Mouse (Mus musculus): ENCODE measurements around the gene Gm28044.
"Not testable (repeated sequence)": the region's sequence is repeated elsewhere in the genome, so short reads cannot be mapped to it uniquely, and the experiment has no call there.

Gm28044 gene

DNA sequence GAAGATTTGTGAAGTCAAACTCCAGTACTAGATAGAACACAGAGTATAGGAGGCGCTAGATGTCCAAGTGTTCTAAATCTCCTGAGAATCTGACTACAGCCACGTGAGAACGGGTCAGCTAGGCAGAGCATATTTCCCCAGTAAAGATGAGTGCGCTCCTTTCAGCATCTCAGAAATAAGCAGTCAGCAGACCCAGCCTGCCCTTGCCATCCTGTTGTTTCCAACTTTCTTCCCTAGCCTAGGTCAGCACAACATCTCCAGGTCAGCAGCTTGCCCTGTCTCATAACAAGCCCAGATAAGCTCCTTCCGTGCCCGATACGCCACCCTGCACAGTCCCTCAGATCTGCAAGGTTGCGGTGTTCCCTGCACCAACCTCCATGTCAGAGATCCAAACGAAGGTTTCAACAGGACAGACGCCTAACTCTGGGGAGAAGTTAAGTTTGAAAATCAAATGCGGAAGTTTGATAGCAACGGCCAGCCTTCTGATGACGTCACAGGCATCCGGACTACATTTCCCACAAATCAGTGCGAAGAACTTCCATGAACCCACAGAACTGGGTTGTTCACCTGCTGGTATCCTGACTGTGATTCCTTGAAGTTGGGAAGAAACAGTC, at the start of gene Gm28044, which contains the start of gene Zfp953:
TSS of gene Gm28044 (minus strand) at position 406 of the 614 bp plus-strand sequence.
TSS of gene Zfp953 (minus strand) at position 475 of the 614 bp plus-strand sequence.
- peak; percentile 90 for DNase-seq (ENCODE audit: low read depth)

DNA sequence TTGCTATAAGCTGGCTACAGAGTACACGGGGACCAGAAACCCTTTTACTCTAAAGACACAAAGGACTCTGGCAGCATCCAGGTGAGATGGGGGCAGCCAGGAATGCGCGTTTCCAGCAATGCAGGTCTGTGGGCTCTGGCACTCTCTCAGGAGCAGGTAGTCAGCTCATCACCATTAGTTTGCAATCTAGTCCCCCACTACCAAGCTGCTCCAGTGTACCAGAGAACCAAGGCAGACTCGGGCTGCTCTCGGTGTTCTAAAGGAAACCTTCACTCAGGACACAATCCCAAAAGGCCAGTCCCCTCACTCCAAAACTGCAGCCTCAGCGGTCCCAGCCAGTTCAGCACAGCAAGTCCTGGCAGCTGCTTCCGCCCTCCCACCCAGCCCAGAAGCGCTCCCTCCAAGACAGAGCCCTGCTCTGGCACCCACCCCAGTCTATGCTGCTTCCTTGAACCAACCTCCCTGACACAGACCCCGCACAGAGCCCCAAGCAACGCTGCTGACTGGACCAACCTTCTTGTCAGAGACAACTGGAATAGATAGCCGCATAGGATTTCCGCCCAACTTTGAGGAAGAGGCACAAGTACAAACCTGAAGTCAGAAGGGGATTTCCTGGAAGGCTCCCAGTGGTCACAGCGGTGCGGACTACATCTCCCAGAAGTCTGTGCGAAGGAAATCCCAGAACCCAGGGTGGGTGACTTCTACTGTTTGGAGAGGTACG, 39.0 kb upstream of the Gm28044 start, which contains the start of gene Zfp429:
TSS of gene Zfp429 (minus strand) at position 637 of the 721 bp plus-strand sequence.
- peak; percentile 77 for DNase-seq (ENCODE audit: low read depth)

- DNase-seq (ENCODE audit: low read depth), result peak; percentile 46
Observed at GRCm38 (mm10) chr13:67376255-67376654, 15.9 kb upstream of the Gm28044 start.

DNA sequence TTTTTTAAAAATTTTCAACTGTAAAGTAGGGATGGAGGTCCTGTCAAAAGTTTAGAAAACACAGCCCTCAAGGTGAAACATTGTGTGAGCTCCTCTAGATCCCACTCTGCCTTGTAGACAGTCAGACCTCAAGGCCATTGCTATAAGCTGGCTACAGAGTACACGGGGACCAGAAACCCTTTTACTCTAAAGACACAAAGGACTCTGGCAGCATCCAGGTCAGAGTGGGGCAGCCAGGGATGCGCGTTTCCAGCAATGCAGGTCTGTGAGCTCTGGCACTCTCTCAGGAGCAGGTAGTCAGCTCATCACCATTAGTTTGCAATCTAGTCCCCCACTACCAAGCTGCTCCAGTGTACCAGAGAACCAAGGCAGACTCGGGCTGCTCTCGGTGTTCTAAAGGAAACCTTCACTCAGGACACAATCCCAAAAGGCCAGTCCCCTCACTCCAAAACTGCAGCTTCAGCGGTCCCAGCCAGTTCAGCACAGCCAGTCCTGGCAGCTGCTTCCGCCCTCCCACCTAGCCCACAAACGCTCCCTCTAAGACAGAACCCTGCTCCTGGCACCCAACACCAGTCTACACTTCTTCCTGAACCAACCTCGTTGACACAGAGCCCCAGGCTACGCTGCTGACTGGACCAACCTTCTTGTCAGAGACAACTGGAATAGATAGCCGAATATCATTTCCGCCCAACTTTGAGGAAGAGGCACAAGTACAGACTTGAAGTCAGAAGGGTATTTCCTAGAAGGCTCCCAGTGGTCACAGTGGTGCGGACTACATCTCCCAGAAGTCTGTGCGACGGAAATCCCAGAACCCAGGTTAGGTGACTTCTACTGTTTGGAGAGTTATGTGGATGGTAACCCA, 14.9 kb upstream of the Gm28044 start, which contains the start of the genes Gm28041 and Zfp456:
TSS of gene Gm28041 (minus strand) at position 684 of the 862 bp plus-strand sequence.
TSS of gene Zfp456 (minus strand) at position 761 of the 862 bp plus-strand sequence.
- DNase-seq (ENCODE audit: low read depth), result peak; percentile 91

DNA sequence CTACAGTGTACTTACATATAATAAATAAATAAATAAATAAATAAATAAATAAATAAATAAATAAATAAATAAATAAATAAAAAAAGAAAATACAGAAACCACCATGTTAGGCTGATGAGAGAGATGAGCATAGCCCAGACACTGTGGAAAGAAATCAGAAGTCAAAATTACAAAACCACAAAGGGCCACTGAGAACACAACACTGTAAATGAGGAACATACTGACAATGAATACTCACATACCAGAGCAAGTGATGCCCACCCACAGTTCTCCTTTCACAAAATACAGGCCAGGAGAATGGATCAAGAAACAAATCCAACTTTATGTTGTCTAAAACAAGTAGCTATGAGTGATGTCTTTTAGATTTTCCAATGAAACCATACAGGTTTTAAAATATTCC, 8.5 kb downstream of the Gm28044 start:
- no peak for DNase-seq (ENCODE audit: low read depth)

DNA sequence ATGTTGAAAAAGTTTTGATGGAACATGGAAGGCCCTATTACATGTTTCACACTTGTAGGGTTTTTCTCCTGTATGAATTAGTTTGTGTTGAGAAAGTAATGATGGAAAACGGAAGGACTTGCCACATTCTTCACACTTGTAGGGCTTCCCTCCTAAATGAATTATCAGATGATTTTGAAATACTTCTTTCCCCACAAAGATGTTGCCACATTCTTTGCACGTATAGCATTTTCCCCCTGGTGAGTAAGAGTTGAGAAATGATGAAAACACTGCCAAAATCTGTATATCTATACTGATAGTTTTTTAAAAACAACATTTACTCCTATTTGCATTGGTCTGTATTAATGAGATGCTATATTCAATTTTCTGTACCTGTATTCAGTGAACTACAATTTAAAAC, 16.9 kb downstream of the Gm28044 start:
- peak; percentile 69 for DNase-seq (ENCODE audit: low read depth)

DNA sequence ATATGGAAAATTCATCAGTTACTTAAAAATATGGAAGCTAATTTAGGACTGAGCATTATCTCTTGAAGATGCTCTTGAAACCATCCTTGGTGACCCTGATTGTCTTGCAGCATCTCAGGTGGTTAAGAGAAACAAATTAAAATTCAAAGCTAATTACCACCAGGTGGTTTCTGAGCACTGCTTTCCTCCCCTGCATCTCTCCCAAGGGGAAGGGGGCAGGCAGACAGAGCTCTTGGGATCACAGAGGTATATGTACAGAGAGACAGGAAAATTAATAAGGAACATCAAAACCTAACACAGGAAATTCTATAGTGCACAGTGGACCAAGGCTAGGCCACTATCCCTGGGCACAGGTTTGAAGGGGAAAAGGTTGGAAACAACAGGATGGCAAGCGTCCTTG, 27.5 kb downstream of the Gm28044 start:
- no peak for DNase-seq (ENCODE audit: low read depth)

- DNase-seq (ENCODE audit: low read depth), result peak; percentile 98
Observed at GRCm38 (mm10) chr13:67332019-67332724, 28.2 kb downstream of the Gm28044 start, which contains the start of gene Zfp595. Gene Zfp595, minus strand, starts transcription at chr13:67332570.

GRCm38 (mm10) chr13:67306718-67307117, 53.6 kb downstream of the Gm28044 start:
- no peak for DNase-seq (ENCODE audit: low read depth)

- peak; percentile 96 for DNase-seq (ENCODE audit: low read depth)
Observed at GRCm38 (mm10) chr13:67305822-67306672, 54.3 kb downstream of the Gm28044 start, which contains the start of gene Zfp457. Gene Zfp457, minus strand, starts transcription at chr13:67306485.

DNA sequence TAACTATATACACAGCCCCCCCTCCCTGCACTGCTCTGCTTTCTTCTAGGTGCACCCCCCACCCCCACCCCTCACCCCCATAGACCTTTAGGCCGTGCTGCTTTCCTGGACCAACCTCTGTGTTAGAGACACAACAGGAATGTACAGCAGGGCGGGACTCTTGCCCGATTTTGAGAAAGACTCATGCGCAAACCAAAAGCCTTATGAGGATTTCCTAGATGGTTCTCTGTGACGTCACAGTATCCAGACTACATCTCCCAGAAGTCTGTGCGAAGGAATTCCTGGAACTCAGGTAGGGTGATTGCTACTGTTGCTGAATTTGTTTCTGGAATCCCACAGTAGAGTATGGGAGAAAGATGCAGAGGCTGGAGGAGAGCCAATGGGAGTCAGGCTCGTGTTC, 82.0 kb downstream of the Gm28044 start, which contains the start of gene Zfp458:
TSS of gene Zfp458 (minus strand) at position 153 of the 400 bp plus-strand sequence.
- no peak for DNase-seq (ENCODE audit: low read depth)

GRCm38 (mm10) chr13:67269383-67270065, 90.8 kb downstream of the Gm28044 start:
- not testable (repeated sequence) for DNase-seq (ENCODE audit: low read depth)

DNA sequence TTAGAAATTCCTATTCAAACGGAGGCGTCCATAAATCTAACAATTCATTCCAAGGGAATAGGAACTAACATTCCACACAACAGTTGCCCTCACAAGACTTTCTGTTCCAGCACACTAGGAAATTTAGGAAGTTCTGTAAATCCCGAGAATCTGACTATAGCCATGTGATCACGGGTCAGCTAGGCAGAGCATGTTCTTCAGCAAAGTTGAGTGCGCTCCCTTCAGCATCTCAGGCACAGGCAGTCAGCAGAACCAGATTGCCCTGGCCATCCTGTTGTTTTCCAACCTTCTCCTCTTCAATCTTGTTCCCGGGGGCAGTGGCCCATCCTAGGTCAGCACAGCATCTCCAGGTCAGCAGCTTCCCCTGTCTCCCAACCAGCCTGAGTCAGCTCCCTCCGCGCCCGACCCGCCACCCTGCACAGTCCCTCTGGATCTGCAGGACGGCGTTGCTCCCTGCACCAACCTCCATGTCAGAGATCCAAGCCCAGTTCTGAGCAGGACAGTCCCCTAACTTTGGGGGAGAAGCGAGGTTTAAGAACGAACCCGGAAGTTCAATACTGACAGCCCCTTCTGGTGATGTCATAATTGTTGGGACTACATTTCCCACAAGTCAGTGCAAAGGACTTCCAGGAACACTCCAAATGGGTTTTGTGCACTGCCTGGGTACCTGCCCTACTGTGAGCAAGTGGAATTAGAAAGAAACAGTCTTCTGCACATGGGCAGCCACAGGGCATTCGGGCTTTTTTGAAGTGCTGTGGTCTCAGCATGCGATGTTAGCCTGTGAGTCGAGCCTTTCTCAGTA, 91.6 kb downstream of the Gm28044 start:
- DNase-seq (ENCODE audit: low read depth), result peak; percentile 93

Measured in 416B (cell line).